Mouse (Mus musculus) kidney, postnatal 14 days (tissue): ENCODE measurements around the gene Sirpa.

Experiments used
- DNase-seq: peaks from one replicate; pipeline ENCODE4 v3.0.0; 2022; ENCODE audit warnings: mixed read lengths

Sirpa gene

DNA sequence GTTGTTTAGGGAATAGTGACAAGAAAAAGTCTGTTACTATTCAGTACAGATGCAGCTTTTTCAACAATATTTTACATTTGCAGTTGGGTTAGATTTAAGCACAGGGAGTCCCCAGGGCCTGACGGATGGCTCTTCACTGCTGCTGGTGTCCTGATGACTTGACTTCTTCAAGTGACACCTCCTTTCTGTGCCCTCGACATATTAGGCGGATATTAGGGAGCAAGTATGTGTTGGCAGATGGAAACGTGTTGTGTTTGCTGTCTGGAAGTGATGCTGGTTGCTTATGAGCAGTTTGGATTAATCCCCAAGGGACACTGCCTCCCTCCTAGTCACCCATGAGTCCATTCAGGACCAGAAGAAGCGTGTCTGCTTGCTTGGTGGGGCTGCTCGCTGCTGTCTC lies 21.3 kb downstream of the Sirpa start:
- no peak for DNase-seq

DNA sequence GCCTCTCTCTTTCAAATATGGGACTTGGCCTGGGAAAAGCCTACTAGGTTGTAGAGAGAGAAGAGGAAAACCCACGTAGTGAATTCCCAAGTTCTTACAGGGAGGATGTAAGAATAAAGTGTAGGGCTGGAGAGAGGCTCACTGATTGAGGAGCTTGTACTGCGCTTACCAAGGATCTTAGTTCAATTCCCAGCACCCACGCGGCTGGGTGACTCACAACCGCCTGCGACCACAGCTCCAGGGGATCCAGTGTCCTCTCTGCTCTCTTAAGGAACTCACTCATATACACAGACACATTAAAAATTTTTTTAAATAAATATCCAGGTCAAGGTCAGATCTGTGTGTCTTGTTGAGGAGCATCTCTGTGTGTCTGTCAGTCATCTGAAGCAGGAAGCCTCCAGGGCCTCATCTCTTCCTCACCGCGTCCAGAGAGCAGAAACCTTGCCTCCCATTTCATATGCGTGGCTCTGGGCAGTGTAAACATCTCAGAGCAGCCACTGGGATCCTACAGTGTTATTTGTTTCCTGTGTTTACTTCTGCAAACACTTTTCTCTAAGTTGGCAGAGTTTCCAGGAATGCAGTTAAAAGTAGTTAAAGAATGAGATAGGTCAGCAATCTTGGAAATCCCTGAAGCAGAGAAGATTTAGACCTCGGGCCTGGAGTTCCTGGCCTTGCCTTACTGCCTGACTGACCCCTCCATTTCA lies 22.0 kb downstream of the Sirpa start:
- DNase-seq: peak; percentile 37

DNA sequence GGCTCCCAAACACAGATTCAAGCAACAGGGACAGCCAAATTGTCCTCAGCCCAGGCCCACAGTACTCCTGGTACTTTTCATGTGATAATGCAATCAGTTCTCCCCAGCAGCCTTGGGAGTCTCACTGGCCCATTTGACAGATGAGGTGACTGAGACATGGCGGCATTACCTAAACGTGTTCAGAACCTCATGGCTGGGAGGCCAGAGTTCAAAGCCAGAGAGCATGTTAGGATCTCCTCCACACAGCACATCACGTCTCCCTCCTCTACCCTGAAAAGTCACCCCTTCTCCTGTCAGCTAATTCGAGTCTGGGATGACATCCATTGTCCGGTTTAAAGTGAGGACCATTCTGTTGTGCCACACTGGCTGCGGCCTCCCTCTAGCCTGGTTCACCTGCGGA lies 27.5 kb downstream of the Sirpa start:
- DNase-seq: no peak

DNA sequence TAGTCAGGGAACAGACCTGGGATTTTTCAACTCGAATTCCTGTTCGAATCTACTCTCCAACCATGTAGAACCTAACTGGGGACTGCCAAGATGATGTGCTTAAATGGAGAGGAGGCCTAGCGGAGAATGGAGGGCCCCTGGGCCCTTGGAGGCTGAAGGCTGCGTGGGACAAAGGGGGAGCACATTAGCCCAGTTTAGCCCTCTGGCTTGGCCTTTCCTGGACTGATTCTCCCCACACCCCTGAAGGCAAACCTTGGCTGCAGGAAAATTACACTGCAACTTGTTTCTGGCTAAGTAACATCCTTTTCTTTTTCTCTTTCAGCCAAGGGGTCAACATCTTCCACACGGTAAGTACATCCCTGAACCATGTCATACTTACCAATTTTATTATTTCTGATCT lies 28.2 kb downstream of the Sirpa start:
- no peak for DNase-seq

DNA sequence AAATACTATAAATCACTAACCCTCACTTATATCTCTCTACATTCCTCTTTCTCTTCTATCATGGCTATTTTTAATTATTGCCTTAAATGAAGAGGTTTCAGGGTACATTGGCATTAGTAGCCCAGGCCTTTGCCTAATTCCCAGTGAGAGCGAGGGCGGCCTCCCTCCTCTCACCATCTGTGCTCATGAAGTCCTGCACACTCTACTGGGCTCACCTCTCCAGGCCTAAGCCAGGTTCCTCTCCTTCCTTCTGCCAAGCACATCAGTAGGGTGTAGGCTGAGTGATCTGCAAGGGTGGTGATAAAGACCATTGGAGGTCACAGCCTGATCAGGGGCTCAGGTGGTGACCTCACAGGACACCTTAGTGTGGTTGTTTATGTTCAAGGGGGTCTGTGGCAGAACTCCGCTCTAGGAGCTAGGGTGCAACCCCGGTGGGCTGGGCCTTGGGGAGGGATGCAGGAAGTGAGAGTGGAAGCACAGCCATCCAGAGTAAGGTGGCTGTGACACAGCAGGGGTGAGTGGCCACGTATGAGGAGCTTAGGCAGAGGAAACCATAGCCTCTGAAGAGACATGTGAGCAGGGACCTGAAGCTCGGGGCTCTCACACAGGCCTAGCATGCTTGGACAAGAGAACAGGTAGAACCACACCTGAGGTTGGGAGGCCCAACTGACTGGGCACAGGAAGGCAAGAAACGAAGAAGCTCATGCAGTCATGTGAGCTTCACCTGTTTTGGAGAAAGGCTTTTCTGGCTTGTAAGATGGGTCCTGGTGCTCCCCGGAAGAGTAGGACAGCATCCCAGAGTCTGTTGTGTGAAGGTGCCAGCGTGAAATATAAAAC lies 29.2 kb downstream of the Sirpa start:
- no peak for DNase-seq

DNA sequence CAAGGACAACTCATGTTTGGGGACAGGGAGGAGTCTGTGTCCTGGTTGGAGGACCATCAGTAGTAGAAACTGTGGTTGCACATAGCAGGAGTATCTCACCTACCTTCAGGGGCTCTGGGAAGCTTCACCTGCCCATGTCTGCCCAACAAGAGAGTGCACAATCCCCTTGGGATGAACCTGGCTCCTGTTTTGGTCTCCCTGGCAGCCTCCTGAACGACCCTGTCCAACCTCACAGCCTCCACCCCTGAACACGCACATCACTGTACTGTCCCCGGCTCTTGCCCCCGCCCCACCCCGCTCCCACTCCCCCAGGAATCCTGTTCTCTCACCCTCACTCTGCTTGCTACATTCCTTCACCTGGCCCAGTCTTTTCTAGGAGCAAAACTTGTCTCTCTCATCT lies 30.3 kb downstream of the Sirpa start:
- no peak for DNase-seq

DNA sequence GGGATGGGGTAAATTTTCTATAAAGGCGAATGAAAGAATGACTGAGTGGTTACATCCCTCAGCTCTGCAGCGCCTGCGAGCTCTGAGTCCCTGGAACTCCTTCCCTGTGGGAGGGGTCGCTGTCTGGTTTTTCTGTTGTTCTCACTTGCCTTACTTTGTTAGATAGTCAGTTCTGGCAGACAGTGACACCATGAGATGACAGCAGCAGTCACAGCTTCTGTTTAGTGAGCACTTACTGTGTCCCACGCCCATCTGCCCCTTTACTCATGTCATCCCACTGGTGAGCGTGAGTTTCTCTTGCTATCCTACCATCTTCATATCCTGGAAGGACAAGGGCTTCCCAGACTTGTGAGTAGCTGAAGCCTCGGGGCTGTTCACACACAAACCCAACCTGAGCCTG lies 31.1 kb downstream of the Sirpa start:
- no peak for DNase-seq

DNA sequence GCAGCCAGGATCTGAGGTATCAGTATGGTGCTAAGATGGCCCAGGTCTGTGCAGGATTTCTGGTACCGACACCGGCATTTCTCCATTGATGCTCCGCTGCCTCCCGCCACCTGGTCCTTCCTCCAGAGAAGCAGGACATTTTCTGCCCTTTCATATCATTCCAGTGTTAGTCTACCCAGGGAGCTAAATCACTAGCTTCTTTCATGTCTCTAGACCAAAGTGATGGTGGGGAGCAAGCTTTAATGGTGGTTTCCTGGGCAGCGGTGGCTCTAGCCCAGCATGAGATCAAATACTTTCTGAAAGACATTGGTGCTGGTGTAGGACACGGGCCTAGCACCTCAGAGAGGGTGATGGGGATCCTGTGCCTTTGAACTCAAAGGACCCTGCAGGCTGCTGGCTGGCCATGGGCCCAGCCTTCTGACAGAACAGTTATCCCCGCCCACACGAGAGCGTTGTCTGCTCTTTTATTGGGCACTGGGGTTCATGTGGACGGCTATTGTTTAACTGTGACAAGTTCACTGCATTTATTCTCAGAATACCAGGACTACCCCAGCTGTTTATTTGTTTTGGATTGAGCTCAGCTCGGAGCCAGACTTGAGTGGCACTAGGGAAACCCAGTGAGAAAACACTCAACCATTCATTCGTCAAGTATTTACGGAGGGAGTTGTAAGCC lies 31.7 kb downstream of the Sirpa start:
- DNase-seq: peak; percentile 61

DNA sequence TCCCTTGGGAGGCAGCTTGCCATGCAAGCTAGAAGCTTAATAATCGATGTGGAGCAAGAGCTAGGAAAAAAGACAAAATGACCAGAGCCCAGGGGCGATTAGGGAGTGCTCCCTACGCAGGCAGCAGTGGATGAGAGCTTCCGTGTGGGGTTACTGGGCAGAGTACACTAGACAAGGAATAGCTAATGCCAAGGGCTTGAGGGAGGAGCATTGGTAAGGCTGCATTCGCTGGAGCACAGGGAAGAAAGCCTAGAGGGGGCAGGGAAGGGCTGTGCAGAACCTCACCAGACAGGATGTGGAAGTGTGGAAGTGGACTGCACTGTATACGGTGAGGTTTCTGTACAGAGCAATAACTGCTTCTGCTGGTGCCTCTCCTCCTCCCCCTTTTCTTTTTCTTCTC lies 32.3 kb downstream of the Sirpa start:
- DNase-seq: peak; percentile 33

DNA sequence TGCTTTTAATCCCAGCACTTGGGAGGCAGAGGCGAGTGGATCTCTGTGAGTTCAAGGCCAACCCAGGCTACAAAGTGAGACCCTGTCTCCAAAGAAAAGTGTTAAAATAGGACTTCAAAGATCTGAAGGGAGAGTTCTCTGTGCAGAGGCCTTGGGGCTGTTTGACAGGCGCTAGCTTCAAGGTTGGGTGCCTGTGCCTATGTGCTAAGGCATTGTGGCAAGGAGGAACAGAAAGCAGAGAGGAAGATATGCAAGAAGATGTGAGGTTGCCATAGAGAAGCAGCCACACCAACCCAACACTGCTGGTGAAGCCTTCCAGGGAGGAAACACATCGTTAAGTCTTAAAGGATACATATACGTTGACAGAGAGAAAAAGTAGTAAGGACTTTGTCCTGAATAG lies 33.2 kb downstream of the Sirpa start:
- DNase-seq: no peak

DNA sequence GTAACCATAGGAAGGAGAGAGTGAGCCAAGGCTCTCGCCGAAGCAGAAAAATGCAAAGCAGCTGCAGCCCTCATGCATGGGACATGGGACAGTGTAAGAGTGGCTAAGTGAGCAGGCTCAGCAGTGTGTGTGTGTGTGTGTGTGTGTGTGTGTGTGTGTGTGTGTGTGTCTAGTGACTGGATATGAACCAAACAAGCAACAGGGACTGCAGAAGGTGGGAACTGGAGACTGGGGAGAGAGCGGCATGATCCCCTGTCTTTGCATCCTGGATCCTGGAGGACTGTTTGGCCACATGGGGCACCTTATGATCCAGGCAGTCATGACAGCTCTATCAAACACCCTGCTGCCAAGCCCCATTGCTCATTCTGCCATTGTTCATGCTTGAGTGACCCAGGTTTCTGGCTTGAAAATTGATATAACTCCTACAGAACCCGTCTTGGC lies 34.0 kb downstream of the Sirpa start:
- DNase-seq: no peak

DNA sequence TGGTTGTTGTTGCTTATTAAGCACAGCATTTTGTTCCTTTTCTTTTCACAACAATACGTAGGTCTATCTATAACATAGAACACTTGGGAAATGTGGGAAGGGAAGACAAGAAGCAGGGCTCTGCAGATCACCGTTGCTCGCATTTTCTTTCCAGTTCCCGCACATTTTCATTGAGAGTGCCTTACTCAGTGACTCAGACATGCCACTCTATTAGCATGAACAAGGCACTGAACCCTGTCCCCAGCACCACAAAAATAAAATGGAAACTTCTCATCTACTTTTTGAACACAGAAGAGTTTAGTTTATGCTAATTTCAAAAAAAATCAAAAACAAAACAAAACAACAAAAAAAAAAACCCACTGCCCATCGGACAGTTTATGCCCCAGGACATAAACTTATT lies 34.5 kb downstream of the Sirpa start:
- DNase-seq: no peak

DNA sequence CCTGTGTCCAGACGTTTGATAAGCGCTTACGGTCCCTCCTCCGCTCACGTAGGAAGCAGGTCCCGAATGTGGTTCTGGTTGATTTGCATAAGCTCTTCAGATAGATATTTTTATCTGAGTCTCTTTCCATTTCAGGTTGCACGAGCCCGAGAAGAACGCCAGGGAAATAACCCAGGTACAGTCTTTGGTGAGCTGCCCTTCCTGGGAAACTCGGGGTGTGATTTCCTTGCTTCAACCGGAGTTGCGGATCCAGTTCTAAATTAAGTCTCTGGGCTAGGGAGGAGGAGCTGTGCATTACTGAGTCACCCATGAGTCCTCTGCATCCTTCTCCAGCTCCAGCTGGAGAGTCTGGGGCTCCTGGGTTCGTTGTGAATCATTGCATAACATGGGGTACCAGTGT lies 35.2 kb downstream of the Sirpa start:
- no peak for DNase-seq

DNA sequence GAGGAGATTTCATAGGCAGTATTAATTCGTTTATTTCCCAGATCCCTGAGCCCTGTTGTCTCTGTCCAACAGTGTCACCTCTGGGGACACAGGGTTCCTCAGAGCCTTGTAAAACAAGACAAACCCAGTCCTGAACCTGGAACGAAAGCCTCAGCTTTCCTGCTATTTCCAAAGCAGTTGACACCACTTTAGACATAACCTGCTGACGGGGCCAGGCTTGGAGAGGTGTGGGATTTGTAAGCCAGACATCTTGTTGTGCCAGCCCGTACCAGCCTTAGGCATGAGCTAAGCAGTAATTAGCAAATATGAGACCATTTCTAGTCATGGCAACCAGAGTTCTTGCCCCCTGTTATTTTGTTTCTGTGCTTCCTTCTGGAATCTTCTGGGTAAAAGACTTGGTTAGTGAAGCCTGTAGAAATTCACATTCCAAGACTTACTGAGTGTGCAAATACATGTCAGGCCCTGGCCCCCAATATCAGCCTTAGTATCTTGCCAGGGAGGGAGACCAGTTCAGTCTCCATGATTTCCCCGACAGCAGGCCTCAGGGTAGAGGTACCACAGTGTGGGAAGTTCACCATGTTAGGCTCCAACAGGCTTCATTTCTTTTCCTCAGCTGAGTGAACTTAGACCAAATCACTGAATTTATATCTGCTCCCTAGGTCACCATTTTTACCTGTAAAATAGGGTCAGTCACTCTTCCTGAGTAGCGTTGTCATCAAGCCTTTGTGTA lies 36.0 kb downstream of the Sirpa start:
- DNase-seq: no peak

DNA sequence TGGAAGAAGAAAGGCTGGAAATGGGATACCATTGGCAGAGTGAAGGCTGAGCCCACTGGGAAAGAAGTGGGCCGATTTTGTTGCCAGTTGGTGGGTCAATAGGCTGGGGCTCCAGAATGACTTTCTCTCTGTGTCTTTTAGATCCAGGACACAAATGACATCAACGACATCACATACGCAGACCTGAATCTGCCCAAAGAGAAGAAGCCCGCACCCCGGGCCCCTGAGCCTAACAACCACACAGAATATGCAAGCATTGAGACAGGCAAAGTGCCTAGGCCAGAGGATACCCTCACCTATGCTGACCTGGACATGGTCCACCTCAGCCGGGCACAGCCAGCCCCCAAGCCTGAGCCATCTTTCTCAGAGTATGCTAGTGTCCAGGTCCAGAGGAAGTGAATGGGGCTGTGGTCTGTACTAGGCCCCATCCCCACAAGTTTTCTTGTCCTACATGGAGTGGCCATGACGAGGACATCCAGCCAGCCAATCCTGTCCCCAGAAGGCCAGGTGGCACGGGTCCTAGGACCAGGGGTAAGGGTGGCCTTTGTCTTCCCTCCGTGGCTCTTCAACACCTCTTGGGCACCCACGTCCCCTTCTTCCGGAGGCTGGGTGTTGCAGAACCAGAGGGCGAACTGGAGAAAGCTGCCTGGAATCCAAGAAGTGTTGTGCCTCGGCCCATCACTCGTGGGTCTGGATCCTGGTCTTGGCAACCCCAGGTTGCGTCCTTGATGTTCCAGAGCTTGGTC lies 37.3 kb downstream of the Sirpa start:
- DNase-seq: no peak

DNA sequence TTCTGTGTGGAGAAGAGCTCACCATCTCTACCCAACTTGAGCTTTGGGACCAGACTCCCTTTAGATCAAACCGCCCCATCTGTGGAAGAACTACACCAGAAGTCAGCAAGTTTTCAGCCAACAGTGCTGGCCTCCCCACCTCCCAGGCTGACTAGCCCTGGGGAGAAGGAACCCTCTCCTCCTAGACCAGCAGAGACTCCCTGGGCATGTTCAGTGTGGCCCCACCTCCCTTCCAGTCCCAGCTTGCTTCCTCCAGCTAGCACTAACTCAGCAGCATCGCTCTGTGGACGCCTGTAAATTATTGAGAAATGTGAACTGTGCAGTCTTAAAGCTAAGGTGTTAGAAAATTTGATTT lies 37.9 kb downstream of the Sirpa start:
- no peak for DNase-seq

DNA sequence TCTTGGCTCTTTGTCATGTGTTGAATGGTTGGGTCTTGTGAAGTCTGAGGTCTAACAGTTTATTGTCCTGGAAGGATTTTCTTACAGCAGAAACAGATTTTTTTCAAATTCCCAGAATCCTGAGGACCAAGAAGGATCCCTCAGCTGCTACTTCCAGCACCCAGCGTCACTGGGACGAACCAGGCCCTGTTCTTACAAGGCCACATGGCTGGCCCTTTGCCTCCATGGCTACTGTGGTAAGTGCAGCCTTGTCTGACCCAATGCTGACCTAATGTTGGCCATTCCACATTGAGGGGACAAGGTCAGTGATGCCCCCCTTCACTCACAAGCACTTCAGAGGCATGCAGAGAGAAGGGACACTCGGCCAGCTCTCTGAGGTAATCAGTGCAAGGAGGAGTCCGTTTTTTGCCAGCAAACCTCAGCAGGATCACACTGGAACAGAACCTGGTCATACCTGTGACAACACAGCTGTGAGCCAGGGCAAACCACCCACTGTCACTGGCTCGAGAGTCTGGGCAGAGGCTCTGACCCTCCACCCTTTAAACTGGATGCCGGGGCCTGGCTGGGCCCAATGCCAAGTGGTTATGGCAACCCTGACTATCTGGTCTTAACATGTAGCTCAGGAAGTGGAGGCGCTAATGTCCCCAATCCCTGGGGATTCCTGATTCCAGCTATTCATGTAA lies 38.5 kb downstream of the Sirpa start:
- DNase-seq: no peak

DNA sequence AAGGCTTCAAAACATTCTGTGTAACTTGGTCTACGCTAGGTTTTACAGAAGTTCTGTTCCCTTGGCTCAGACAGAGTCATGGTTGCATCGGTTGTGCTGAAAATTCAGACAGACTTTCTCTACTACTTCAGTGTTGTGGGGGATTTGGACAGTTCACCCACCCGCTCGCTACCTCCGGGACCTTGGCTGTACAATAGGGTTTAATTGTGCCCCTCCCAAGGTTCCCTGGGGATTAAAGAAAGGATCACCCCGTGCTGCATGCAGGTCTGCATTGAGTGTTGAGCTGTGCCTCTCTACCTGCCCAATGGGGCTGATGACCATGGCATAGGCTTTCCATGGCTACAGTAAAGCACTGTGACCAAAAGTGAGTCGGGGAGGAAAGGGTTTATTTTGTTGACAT lies 39.7 kb downstream of the Sirpa start:
- DNase-seq: no peak

DNA sequence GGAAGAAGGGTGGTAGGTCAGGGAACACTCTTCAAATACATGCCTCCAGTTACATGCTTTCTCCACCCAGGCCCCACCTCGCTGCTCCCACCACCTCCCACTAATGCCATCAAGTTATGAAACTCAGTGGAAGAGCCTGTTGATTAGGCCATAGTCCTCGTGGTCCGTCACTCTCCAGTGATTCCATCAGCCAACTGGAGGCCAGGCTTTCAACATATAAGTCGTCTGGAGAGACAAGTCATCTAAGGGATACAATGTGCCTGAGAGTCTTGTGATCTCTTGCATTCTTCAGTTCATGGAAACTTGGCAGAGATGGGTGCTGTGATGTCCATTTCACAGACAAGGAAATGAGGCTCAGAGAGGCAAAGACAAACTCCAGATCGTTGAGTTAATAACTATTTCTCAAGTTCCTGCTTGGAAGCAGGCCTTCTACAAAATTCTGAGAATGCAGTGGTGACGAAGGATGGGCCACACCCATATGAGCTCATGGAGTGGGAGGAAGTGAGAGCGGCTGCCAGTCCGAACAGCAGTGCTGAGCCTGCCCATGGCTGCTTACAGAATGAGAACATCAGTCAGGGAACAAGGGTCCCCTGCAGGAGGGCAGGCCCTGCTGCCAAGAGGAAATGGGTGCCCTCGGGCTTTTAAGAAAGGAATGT lies 40.6 kb downstream of the Sirpa start:
- DNase-seq: peak; percentile 68

DNA sequence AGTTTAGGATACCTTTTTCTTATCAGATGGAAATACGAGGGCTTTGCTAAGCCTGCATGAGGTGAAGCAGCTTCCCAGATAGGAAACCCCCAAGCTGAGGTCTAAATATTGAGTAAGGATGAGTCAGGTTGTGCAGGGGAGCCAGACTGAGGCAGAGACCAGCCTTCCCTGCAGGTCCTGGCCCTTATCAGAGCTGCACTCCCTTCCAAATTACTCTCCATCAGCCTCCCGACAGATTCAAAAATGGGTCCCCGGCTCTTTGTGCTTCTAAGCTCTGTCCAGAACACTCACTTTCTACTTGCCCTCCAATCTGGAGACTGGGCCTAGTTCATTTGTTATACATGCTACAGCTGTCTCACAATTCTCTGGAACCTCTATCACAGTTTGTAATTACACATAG lies 41.3 kb downstream of the Sirpa start:
- DNase-seq: no peak

DNA sequence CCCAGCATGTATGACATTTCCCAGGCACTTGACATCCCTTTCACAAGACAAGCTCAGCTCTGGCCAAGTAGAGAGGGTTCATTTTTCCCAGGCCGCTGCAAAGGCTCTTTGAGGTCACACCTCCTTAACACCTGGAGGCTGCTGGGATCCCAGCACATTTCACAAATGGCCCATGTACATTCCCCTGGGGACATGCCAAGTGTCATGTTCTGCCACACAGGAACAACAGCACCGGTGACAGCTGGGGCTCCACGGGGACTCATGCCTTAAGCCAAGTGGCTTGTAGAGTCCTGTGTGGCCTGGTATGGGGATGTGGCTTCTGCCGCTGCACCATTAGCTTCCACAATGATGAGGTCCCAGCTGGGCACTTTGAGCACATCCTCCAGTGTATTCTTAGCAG lies 60.0 kb downstream of the Sirpa start:
- DNase-seq: no peak
